Mouse (Mus musculus) cerebellum, adult 9-10 months (tissue): ENCODE results near the gene Gas1.

Experiments
- DNase-seq: peaks from one replicate; pipeline ENCODE4 v3.0.0; 2022

The Gas1 gene

DNA sequence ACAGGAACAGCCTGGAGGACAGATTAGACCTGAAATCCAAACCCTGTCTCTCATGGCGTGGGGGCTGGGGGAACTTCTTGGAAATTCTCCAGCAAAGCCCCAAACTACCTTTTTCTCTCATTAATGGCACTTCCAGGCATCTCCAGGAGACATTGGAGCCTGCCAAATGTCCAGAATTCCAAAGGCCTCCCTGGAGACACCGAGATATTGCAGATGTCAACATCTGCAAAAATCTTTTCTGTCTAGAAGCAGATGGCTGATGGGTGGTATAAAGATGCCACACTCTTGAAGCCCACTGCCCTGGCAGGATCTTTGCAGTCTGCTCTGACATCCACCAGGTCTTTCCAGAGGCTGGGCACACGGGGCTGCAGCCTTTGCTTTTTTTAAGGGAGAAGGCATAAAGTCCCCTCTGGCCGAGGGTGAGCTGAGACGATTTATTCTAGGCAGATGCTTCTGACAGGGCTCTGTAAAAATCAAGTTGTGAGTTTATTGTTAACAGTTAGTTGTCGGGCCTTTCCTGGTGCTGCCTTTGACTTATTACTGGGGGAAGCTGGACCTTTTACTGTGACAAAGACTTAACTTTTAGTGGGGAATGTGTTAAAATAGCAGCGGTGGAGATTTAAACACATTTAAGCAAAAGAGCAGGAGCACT lies 4.7 kb downstream of the Gas1 start:
- DNase-seq, result no peak

- no peak for DNase-seq
These were observed 5.4 kb downstream of the Gas1 start for GRCm38 (mm10) chr13:60171781-60172180.

- no peak for DNase-seq
These were observed 6.1 kb downstream of the Gas1 start for GRCm38 (mm10) chr13:60170898-60171715.

DNA sequence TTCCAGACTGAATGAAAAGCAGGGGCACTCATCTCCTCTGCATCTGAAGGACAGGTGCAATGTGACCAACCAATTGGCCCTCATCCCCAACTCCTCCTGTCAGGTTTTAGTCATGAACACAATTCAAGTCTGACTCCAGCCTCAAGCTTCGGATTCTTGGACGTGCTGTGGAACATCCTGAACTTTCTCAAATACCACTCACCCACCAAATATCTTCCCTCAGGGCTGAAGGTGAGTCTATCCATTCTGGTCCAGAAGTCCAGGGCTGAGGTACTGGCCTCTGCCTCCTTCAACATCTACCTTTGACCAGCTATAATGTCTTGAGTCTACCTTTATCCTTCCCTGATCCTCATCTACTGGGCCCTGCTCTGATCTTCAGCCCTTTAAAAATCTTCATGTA lies 8.1 kb downstream of the Gas1 start:
- no peak for DNase-seq

DNA sequence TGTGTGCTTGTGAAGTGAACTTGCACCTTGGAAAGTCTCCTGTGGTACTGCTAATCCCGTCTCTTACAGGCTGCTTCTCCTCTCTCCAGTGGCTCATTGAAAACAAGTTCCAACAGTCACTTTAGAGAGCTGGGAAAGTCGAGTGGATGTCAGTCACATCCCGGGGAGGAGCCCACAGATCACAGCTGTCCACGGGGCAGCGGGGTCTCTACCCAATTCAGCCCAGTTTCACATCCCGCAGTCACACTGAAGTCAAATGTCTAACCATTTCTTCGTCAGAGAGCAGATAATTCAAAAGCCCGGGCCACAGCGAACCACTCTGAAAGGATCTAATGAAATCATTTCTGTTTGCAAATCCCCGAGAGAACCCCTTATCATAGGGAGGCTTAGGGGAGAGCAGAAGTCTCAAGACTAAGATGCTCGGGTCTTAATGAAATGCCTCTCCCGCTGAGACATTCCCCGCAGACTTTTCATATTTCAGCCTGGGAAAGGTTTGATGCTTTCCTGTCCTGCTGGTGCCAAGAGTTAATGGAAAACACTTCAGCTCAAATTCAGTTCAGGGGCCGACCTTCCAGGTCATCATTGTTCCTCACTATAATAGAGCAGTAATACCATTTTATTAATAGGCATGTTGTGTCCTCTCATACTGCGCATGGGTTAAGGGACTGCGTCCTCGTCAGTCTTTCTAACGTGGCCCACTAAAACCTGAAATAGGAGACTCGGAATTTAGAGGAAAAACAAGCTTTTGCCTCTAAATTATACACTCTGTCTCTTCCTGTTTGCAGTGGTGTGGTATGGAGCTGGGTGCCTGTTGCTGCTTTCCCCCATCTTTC lies 20.7 kb downstream of the Gas1 start:
- no peak for DNase-seq

- no peak for DNase-seq
These were observed 23.0 kb downstream of the Gas1 start for GRCm38 (mm10) chr13:60154170-60154569.

- DNase-seq, result no peak
These were observed 28.9 kb downstream of the Gas1 start for GRCm38 (mm10) chr13:60148235-60148634.

DNA sequence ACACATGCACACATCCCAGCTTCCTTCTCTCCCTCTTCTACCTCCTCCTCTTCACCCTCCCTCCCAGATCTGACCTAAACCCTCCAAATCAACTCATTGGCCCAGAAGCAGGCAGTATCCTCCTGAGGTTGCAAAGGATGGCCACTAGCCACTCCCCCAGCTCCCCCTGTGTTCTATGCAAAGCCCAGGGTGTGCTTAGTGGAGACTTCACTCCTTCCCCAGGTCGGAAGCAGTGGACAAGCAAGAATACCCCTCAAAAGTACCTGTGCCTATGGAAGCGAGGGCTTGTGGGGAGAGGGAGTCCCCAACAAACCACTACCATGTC lies 29.3 kb downstream of the Gas1 start:
- DNase-seq, result no peak

DNA sequence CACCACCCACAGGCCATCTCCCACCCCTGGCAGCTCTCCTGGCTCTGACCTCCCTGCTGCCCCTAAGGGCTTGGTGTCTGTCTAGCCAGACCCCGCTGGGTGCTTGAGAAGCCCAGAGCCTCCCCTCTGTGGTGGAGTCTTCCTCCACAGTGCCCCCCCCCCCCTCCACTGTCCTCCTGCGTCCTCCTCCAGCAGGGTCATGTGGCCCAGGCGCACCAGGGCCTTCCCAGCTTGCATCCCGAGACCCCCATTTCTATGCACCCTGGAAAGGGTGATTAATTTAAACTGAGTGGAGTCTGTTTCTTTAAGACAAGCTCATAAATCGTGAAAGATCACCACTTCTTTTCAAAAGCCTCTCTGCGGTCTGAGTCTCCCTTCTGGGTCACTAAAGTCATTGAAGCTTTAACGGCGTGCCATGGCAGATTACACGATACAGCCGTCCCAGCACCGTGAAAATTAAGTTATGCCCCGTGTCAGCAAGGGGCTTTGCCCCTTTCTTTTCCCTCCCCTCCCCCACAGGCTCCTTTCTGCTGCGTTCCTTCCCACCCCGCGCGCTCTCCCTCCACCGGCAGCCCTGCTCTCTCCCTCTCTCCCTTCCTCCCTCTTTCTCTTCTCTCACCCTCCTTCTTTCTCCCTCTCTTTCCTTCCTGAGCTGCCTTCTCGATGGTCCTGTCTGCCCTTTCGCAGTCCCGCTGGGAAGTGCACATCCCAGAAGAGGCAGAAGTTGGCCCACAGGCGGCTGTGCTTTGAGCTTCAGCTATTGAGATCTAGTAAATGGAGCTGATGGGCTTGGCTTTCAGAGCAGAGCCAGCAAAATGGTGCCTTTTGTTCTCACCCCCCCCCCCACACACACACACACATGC lies 29.9 kb downstream of the Gas1 start:
- DNase-seq, result no peak

DNA sequence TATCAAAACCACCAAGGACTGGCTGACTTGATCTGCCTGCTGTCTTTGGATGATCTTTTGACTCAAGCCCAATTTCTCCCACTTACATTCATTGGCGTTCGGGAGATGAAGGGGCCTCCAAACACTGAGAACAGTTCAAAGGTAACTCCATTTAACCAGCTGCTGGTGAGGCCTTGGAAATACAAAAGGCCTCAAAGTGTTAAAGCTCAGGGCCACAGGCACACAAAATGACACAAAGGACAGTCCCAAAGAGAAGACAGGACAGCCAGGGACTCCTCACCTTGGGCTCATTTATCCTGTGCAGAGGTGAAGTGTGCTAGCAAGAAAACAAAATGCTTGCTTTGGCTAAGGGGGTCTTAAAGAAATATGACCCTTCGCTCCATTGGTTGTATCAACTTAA lies 30.9 kb downstream of the Gas1 start:
- DNase-seq, result no peak

DNA sequence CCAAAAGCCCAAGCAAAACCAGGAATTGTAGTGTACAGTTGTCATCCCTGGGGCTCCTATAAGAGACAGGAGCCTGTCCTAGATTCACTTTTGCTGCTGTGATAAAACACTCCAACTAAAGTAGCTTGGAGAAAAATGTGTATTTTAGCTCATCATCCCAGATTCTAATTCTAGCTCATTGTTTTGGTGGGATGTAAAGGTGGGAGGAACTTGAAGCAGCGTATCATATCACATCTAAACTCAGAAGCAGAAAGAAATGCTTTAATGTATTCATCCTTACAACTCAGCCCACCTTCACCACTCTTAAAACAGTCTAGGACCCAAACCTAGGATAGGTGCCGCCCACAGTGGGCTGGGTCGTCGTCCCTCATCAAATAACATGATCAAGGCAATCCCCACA lies 40.2 kb downstream of the Gas1 start:
- DNase-seq, result no peak

- no peak for DNase-seq
These were observed 42.7 kb downstream of the Gas1 start for GRCm38 (mm10) chr13:60134439-60134799.

- no peak for DNase-seq
These were observed 43.3 kb downstream of the Gas1 start for GRCm38 (mm10) chr13:60133716-60134438.

DNA sequence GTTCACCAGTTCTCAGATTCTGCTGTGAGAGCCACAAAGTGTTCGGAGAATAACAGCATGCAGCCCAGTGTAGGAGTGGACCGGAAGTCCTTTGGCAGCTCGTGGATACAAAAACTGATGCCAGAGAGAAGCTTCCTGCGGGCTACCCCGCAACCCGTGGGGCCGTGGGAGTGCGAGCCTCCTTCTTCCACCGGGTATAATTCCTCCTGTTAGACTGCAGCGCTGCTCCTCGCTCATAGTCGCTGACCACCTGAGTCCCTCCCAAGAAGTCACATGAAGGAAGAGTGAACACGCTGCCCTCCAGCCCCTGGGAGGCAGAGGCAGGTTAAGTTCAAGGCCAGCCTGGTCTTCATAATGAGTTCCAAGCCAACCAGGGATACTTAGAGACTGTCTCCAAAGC lies 45.4 kb downstream of the Gas1 start:
- no peak for DNase-seq

GRCm38 (mm10) chr13:60129541-60129940 lies 47.6 kb downstream of the Gas1 start:
- no peak for DNase-seq

GRCm38 (mm10) chr13:60126338-60126737 lies 50.8 kb downstream of the Gas1 start:
- no peak for DNase-seq

DNA sequence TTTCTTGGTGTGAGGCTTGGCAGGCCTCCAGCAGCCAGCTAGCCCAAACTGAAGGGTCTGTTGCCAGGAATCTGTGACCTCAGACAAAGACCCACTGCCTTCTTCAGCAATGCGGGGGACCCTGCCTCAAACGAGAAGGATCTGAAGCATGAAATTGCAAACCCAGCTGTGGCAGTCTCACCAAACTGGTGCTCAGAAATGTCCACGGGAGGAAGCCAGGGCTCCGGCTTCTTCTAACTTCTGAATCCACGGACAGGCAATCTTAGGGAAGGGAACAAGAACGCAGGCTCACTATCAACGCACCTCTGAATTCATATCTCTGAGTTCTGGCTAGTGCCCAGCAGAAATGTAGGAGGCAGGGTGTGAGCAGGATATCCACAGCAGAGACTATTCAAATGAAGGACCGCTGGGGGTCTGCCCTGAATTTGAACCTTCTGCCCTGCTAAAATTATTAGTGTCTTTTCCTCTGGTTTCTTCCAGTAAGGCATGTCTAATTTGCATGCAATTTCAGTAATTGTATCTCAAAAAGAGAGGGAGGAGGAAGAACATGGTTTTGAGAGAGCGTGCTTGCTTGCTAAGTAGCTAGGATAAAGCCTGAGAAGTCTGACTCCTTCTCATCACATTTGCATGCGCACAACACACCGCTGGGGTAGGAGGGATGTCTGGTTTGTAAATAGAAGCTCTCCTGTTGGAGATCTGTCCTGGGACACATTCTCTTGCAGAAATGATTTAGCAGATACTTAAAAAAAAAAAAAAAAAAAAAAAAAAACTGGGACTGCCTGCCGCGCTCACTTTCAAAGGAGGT lies 51.5 kb downstream of the Gas1 start:
- DNase-seq, result no peak

DNA sequence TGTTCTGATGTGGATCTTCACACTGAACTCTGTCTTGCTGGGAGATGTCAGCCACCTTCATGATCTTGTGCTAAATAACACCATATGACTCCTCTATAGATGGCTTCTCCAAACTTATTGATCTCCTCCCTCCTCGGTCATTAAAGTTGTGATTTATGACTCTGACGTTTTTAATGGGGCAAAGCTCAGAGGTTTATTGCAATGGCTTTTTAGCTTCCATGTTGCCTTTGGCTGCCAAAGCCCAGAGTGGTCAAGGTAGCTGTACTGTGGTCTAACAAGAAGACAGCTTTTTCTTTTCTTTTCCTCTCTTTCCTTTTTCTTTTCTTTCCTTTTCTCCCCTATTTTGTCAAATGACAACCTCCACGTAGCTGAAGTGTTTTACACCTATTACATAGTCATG lies 52.1 kb downstream of the Gas1 start:
- no peak for DNase-seq

GRCm38 (mm10) chr13:60124456-60124855 lies 52.7 kb downstream of the Gas1 start:
- DNase-seq, result no peak
